Mouse (Mus musculus): Measurements from ENCODE around the gene Mthfd1l. TPM values are rescaled to one million over a fixed set of nuclear protein-coding genes. Genes with fewer than 3 reads are reported as not detected.

Gene Mthfd1l
- polyA plus RNA-seq, 1 experiment from 2014 or later, result 10.0 TPM

DNA sequence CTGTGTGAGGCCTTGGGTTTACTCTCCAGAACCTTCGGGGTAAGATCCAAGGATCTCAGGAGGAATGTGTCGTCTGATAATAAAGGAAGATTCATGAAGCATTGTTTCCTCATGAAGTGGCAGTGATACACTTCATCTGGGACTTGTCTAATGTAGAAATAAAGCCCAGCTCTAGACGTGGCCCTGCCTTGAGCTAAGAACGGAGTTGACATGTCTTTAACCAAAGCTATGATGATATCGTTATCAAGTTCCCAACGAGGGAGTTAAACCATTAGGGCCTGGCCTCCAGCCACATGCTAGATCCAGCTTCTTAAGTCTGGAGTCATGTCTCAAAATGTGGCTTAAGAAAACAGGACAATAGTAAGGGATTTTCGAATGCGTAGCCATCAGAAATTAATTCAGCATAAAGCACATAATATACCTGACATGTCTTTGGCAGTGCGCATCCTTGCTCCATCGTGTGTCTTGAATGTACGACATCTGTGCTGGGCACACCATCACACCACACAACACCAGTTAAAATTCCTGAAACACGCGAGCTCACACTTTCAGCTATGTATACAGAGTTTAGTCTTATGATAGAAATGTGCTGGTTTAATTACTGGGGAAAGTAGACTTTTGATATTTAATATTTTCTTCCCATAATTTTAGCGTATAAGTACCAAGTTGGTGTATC lies 49.8 kb downstream of the Mthfd1l start:
- no peak overlapping the region for H3K4me3 ChIP-seq (replicated peaks)
- H3K4me1 ChIP-seq, result no peaks in the 10 kb centered on the region
- no peaks in the 10 kb centered on the region for H3K27me3 ChIP-seq
- no peaks in the 10 kb centered on the region for H3K9me3 ChIP-seq (replicated peaks)
- 84% methylated on average over 14 of the region's 14 CpGs for WGBS
- no peak for ATAC-seq (ENCODE audit: insufficient number of reproducible peaks, low FRiP score, low TSS enrichment, low read depth)
- H3K9ac ChIP-seq, result no peak overlapping the region
- no peak overlapping the region for H3K27ac ChIP-seq (replicated peaks)
- H3K36me3 ChIP-seq, result peaks cover 4% of the 10 kb centered on the region; the same call in 1 of the 2 replicates
- H3K4me2 ChIP-seq (replicated peaks), result no peak overlapping the region

DNA sequence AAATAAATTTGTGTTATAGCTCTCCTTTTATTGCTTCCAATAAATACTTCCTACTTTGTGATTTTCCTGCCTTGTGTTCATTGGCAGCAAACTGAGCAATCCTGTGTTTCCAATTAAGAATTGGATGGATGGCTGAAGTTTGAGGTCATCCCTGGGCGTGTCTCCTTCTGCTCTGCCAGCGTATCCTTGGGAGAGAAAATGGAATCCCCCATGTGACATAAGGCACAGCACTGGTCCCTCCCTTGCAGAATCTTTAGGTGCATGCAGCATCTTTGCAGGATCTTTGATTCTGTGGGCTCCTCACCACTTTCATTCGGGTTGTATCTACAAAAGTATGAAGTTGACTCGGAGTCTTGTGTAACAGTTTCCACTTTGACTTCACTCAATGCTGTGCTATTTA lies 53.7 kb downstream of the Mthfd1l start:
- Histone ChIP-seq H3K36me3 (no peaks in the 10 kb centered on the region), H3K4me2 (replicated peaks) (no peak overlapping the region), H3K9me3 (replicated peaks) (no peaks in the 10 kb centered on the region), H3K9ac (no peak overlapping the region), H3K4me1 (no peaks in the 10 kb centered on the region), H3K4me3 (replicated peaks) (no peak overlapping the region), H3K27me3 (no peaks in the 10 kb centered on the region), H3K27ac (replicated peaks) (no peak overlapping the region)
- WGBS, result 62% methylated on average over 4 of the region's 4 CpGs
- ATAC-seq (ENCODE audit: insufficient number of reproducible peaks, low FRiP score, low TSS enrichment, low read depth), result no peak

DNA sequence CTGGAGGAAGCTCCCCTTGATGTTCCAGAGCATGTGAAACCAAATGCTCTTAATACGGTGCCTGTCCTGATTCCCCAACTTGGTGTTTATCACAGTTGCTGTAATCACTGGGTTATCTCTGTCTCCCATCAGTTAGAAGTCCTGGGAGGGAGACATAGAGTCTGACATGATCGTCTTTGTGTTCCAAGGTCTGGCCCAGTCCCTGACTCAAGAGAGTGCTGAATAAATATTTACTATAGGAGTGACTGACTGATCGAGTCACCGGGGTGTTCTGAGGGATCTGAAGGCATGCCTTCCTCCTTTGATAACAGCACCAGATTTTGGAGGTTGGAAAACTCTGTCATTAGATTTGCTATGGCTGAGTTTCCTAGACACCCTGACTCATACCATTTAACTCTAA lies 54.5 kb downstream of the Mthfd1l start:
- H3K9me3 ChIP-seq (replicated peaks), result no peaks in the 10 kb centered on the region
- H3K36me3 ChIP-seq, result no peaks in the 10 kb centered on the region
- H3K4me2 ChIP-seq (replicated peaks), result no peak overlapping the region
- no peak overlapping the region for H3K4me3 ChIP-seq (replicated peaks)
- ATAC-seq (ENCODE audit: insufficient number of reproducible peaks, low FRiP score, low TSS enrichment, low read depth), result no peak
- no peaks in the 10 kb centered on the region for H3K27me3 ChIP-seq
- no peak overlapping the region for H3K27ac ChIP-seq (replicated peaks)
- WGBS, result 72% methylated on average over 4 of the region's 4 CpGs
- no peaks in the 10 kb centered on the region for H3K4me1 ChIP-seq
- no peak overlapping the region for H3K9ac ChIP-seq

DNA sequence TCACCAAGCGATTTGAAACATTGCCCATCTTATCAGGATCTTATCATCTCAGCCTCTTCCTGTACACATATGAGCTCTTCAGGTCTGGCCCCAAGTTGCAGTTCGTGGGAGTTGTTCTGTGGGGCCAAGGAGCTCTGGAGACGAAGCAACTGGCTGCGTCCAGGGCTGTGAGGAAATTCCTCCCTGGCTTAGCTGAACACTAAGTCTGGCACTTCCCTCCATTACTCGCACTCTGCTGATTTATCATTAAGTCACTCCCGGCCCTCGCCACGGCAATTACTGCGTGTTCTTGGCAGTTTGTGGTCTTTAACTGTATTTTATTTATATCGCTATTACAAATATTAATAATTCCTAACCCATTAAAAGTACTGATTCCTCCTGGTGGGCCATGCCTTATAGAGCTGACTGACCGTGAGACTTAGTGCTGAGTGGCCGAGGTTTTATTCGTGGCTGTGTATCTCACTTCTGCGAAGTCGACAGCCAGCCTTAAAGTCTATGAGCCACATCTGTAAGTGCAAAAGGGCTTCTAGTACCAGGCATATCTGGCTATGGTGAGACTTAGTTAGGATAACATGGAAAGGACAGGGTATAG lies 56.0 kb downstream of the Mthfd1l start:
- Histone ChIP-seq H3K9ac (no peak overlapping the region), H3K4me1 (no peaks in the 10 kb centered on the region), H3K27me3 (no peaks in the 10 kb centered on the region), H3K4me3 (replicated peaks) (no peak overlapping the region), H3K36me3 (no peaks in the 10 kb centered on the region), H3K4me2 (replicated peaks) (no peak overlapping the region), H3K9me3 (replicated peaks) (no peaks in the 10 kb centered on the region), H3K27ac (replicated peaks) (no peak overlapping the region)
- no peak for ATAC-seq (ENCODE audit: insufficient number of reproducible peaks, low FRiP score, low TSS enrichment, low read depth)
- WGBS, result 84% methylated on average over 15 of the region's 15 CpGs

DNA sequence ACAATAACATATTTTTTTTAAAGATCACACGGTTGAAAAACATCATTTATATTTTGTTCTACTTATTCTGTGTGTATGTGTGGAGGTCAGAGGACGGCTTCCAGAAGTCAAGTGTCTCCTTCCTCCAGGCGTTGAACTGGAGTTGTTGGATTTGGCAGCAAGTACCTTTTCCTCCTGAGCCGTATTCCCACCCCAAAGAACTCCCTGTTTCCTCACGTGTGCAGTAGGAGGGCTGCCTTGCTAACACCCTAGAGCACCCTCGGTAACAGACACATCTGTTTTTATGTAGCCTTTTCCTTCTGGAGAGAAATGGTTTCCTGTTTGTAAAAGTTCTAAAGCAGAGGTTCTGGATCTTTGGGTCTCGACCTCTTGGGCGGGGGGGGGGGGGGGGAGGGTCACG lies 60.8 kb downstream of the Mthfd1l start:
- H3K36me3 ChIP-seq, result no peaks in the 10 kb centered on the region
- H3K4me1 ChIP-seq, result 0 out of 2 replicates have a peak, but pooled peaks cover 6% of the 10 kb centered on the region
- no peaks in the 10 kb centered on the region for H3K9me3 ChIP-seq (replicated peaks)
- H3K4me3 ChIP-seq (replicated peaks), result no peak overlapping the region
- no peak for ATAC-seq (ENCODE audit: insufficient number of reproducible peaks, low FRiP score, low TSS enrichment, low read depth)
- 62% methylated on average over 9 of the region's 9 CpGs for WGBS
- H3K27ac ChIP-seq (replicated peaks), result no peak overlapping the region
- no peaks in the 10 kb centered on the region for H3K27me3 ChIP-seq
- H3K4me2 ChIP-seq (replicated peaks), result no peak overlapping the region
- no peak overlapping the region for H3K9ac ChIP-seq

DNA sequence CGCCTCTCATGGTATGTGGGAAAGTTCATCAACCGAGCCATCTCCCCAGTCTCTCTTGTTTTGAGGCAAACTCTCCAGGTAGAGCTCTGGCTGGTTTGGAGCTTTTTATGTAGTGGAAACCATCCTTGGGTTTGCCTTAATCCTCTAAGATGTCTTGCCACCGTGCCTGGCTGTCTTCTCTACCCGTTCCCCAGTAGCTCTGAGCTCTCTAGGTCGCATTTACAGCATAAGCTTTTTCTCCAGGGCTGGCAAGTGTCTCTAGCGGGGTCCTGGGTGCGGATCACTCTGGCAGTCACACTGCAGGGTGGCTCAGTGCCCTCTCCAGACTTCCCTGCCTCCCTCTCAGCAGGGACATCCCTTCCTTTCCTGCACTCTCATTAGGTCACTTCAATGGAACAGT lies 63.6 kb downstream of the Mthfd1l start:
- Histone ChIP-seq H3K36me3 (no peaks in the 10 kb centered on the region), H3K4me3 (replicated peaks) (no peak overlapping the region), H3K27me3 (no peaks in the 10 kb centered on the region), H3K4me1 (0 out of 2 replicates have a peak, but pooled peaks cover 6% of the 10 kb centered on the region), H3K27ac (replicated peaks) (no peak overlapping the region), H3K4me2 (replicated peaks) (no peak overlapping the region), H3K9me3 (replicated peaks) (no peaks in the 10 kb centered on the region), H3K9ac (no peak overlapping the region)
- WGBS, result 88% methylated on average over 7 of the region's 7 CpGs
- ATAC-seq (ENCODE audit: insufficient number of reproducible peaks, low FRiP score, low TSS enrichment, low read depth), result no peak

DNA sequence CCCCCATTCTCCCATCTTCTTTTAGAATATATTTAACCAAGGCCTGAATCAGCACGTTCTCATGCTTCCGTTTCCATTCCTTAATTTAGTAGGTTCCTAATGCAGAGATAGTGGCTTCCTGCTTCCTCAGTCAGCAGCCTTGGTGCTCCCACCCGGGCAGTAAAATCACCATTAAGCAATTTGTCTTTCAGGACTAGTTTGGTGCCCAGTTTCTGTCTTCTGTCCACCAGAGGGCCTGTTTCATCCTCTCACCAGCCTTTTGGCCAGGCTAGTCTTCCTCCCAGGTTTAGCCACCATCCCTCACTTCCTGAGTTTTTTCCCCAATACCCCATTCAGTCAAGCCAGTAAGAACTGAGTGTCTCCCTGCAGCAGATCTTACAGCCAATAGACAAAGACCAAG lies 64.1 kb downstream of the Mthfd1l start:
- no peaks in the 10 kb centered on the region for H3K27me3 ChIP-seq
- no peaks in the 10 kb centered on the region for H3K36me3 ChIP-seq
- H3K27ac ChIP-seq (replicated peaks), result peak overlapping the region; percentile 1; the same call in 1 of the 2 replicates
- WGBS, result 81% methylated on average over 3 of the region's 3 CpGs
- H3K4me1 ChIP-seq, result 0 out of 2 replicates have a peak, but pooled peaks cover 6% of the 10 kb centered on the region
- no peak overlapping the region for H3K4me2 ChIP-seq (replicated peaks)
- no peaks in the 10 kb centered on the region for H3K9me3 ChIP-seq (replicated peaks)
- no peak overlapping the region for H3K4me3 ChIP-seq (replicated peaks)
- ATAC-seq (ENCODE audit: insufficient number of reproducible peaks, low FRiP score, low TSS enrichment, low read depth), result no peak
- H3K9ac ChIP-seq, result no peak overlapping the region

DNA sequence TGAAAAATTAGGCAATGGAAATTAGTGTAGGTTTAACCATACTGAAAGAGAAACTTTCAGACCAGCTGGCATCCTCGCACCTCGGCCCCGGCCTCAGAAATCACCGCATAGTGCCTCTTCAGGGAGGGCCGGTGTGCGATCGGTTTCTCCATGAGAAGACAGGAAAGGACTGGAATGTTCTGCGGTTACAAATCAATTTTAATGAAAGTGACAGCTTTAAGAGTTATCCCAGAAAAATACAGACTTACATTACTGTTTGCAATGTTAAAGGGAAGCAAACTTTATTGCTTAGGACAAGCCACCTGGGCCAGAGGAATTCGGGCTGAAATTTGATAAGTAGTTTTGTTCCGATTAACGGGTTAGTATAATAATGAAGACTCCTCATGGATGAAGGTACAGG lies 65.7 kb downstream of the Mthfd1l start:
- 61% methylated on average over 11 of the region's 11 CpGs for WGBS
- no peak for ATAC-seq (ENCODE audit: insufficient number of reproducible peaks, low FRiP score, low TSS enrichment, low read depth)
- 0 out of 2 replicates have a peak, but pooled peaks cover 6% of the 10 kb centered on the region for H3K4me1 ChIP-seq
- no peaks in the 10 kb centered on the region for H3K27me3 ChIP-seq
- H3K9me3 ChIP-seq (replicated peaks), result no peaks in the 10 kb centered on the region
- H3K27ac ChIP-seq (replicated peaks), result peak overlapping the region; percentile 44
- H3K4me2 ChIP-seq (replicated peaks), result no peak overlapping the region
- H3K9ac ChIP-seq, result no peak overlapping the region
- H3K36me3 ChIP-seq, result no peaks in the 10 kb centered on the region
- H3K4me3 ChIP-seq (replicated peaks), result no peak overlapping the region

DNA sequence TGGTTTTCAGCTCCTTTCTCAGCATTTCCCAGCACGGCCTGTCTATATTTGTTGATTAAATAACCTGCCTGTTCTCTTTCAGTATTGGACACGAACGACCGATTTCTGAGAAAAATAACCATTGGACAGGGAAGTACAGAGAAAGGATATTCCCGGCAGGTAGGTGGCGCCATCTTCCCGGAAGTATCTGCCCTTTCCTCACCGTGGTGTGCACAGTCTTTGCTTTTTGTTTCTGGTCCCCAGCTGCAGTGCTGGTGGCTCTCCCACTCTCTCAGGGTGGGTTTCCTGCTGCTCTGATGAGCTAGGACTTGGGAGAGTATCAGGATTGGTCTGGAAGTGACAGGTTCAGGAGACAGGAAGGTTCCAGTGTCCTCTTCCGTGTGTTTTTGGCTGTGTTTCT lies 68.8 kb downstream of the Mthfd1l start:
- H3K36me3 ChIP-seq, result no peaks in the 10 kb centered on the region
- ATAC-seq (ENCODE audit: insufficient number of reproducible peaks, low FRiP score, low TSS enrichment, low read depth), result no peak
- 68% methylated on average over 9 of the region's 9 CpGs for WGBS
- H3K9ac ChIP-seq, result no peak overlapping the region
- H3K4me2 ChIP-seq (replicated peaks), result no peak overlapping the region
- H3K27me3 ChIP-seq, result no peaks in the 10 kb centered on the region
- no peak overlapping the region for H3K4me3 ChIP-seq (replicated peaks)
- no peaks in the 10 kb centered on the region for H3K9me3 ChIP-seq (replicated peaks)
- no peak overlapping the region for H3K27ac ChIP-seq (replicated peaks)
- H3K4me1 ChIP-seq, result 0 out of 2 replicates have a peak, but pooled peaks cover 4% of the 10 kb centered on the region

DNA sequence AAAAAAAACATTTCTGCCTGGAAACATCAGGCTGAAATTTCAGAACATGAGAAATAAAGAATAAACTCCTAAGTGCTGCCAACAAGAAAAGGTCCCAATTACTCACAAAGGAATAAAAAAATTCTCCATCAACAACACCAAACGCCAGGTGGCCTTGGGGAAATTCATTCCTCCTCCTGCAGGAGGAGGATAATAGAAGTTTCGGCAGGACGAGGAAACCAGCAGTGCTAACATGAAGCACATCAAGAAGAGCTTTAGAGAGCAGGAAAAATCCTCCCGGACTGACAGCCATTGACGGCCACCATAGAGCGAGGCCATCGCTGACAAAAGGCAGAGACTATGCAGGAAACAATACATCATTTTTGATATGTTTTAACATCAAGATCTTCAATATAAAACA lies 71.5 kb downstream of the Mthfd1l start:
- 77% methylated on average over 7 of the region's 7 CpGs for WGBS
- no peaks in the 10 kb centered on the region for H3K9me3 ChIP-seq (replicated peaks)
- no peak for ATAC-seq (ENCODE audit: insufficient number of reproducible peaks, low FRiP score, low TSS enrichment, low read depth)
- no peak overlapping the region for H3K9ac ChIP-seq
- H3K4me3 ChIP-seq (replicated peaks), result no peak overlapping the region
- no peak overlapping the region for H3K4me2 ChIP-seq (replicated peaks)
- H3K36me3 ChIP-seq, result no peaks in the 10 kb centered on the region
- H3K4me1 ChIP-seq, result 0 out of 2 replicates have a peak, but pooled peaks cover 4% of the 10 kb centered on the region
- no peak overlapping the region for H3K27ac ChIP-seq (replicated peaks)
- H3K27me3 ChIP-seq, result no peaks in the 10 kb centered on the region

DNA sequence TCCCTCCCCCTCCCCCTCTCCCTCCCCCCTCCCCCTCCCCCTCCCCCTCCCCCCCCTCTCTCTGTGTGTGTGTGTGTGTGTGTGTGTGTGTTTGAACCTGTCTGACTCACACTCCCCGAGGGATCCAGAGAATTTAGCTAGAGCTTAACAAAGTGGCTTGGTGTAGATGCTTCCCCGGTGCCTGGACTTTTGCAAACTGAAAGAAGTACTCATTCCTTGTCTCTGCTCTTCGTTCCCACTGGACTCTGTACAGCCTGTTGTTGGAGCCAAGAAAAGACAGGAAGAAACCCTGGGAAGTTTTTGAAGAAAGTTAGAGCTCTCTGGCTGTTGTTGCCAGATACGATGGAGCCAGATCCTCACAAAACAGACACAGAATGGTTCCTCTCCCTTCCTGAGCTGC lies 73.6 kb downstream of the Mthfd1l start:
- Histone ChIP-seq H3K27me3 (no peaks in the 10 kb centered on the region), H3K36me3 (no peaks in the 10 kb centered on the region), H3K4me2 (replicated peaks) (no peak overlapping the region), H3K4me1 (0 out of 2 replicates have a peak, but pooled peaks cover 4% of the 10 kb centered on the region), H3K9ac (no peak overlapping the region), H3K4me3 (replicated peaks) (no peak overlapping the region), H3K9me3 (replicated peaks) (no peaks in the 10 kb centered on the region), H3K27ac (replicated peaks) (0 out of 2 replicates have a peak overlapping the region, but pooled peaks have one; percentile 1)
- peak; percentile 69; the same call in 1 of the 2 replicates for ATAC-seq (ENCODE audit: insufficient number of reproducible peaks, low FRiP score, low TSS enrichment, low read depth)
- WGBS, result 35% methylated on average over 4 of the region's 4 CpGs

DNA sequence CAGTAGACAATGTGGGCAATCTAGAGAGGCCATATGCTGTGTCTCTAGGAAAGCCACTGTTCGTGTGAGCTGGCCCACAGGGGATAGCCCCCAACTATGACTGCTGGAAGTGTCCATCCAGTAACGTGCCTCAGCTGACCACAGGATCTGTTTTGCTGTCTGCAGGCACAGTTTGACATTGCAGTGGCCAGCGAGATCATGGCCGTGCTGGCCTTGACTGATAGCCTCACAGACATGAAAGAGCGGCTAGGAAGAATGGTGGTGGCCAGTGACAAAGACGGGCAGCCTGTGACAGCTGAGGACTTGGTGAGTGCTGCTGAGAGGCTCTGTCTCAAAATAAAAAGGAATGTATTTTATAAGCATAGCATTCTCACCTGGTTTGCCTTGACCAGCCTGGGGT lies 74.7 kb downstream of the Mthfd1l start:
- no peak overlapping the region for H3K9ac ChIP-seq

More for the DNA sequence above, 74.7 kb downstream of the Mthfd1l start:
- no peak for ATAC-seq (ENCODE audit: insufficient number of reproducible peaks, low FRiP score, low TSS enrichment, low read depth)
- H3K4me2 ChIP-seq (replicated peaks), result no peak overlapping the region
- WGBS, result 85% methylated on average over 6 of the region's 6 CpGs
- no peak overlapping the region for H3K4me3 ChIP-seq (replicated peaks)
- H3K27me3 ChIP-seq, result no peaks in the 10 kb centered on the region
- H3K9me3 ChIP-seq (replicated peaks), result no peaks in the 10 kb centered on the region
- no peak overlapping the region for H3K27ac ChIP-seq (replicated peaks)
- no peaks in the 10 kb centered on the region for H3K36me3 ChIP-seq
- H3K4me1 ChIP-seq, result 0 out of 2 replicates have a peak, but pooled peaks cover 4% of the 10 kb centered on the region

All from embryonic facial prominence, embryonic 15.5 days (tissue).